Mouse (Mus musculus) thymus, postnatal 10 days (tissue): ENCODE measurements around the gene Slc8a3.
"Not testable (repeated sequence)": the region's sequence is repeated elsewhere in the genome, so short reads cannot be mapped to it uniquely, and the experiment has no call there.

Source experiments
- DNase-seq, 2 experiments: peaks; one replicate each; pipeline ENCODE4 v3.0.0; 2021; ENCODE audit warnings: low spot score in 2 of 2

The Slc8a3 gene

GRCm38 (mm10) chr12:81332875-81333421 is at the start of gene Slc8a3:
Slc8a3 (minus strand) TSS chr12:81333180.
- no peak for DNase-seq

- not testable (repeated sequence) for DNase-seq
Measured at GRCm38 (mm10) chr12:81379364-81379763, 46.4 kb upstream of the Slc8a3 start, which contains the start of gene Gm4787. Gm4787 (minus strand) TSS chr12:81379464.

GRCm38 (mm10) chr12:81333841-81334240 is 861 bp upstream of the Slc8a3 start:
- DNase-seq, result no peak

- no peak for DNase-seq
Measured at GRCm38 (mm10) chr12:81331937-81332874, 774 bp downstream of the Slc8a3 start.

GRCm38 (mm10) chr12:81331046-81331638 is 1.8 kb downstream of the Slc8a3 start:
- DNase-seq, result no peak

GRCm38 (mm10) chr12:81324991-81325390 is 8.0 kb downstream of the Slc8a3 start:
- DNase-seq, result no peak

- DNase-seq, result no peak
Measured at GRCm38 (mm10) chr12:81324116-81324515, 8.9 kb downstream of the Slc8a3 start.

GRCm38 (mm10) chr12:81321021-81321420 is 12.0 kb downstream of the Slc8a3 start:
- peak; percentile 4 to 5 for DNase-seq

- no peak for DNase-seq
Measured at GRCm38 (mm10) chr12:81317811-81318210, 15.2 kb downstream of the Slc8a3 start.

- no peak for DNase-seq
Measured at GRCm38 (mm10) chr12:81315953-81316352, 17.0 kb downstream of the Slc8a3 start.

GRCm38 (mm10) chr12:81303626-81304025 is 29.4 kb downstream of the Slc8a3 start:
- no peak for DNase-seq

GRCm38 (mm10) chr12:81294613-81295012 is 38.4 kb downstream of the Slc8a3 start:
- DNase-seq, result no peak

- no peak for DNase-seq
Measured at GRCm38 (mm10) chr12:81278031-81278430, 54.9 kb downstream of the Slc8a3 start.

- DNase-seq, result no peak
Measured at GRCm38 (mm10) chr12:81274616-81275015, 58.4 kb downstream of the Slc8a3 start.

GRCm38 (mm10) chr12:81273333-81273732 is 59.6 kb downstream of the Slc8a3 start:
- no peak for DNase-seq

- DNase-seq, result no peak
Measured at GRCm38 (mm10) chr12:81269246-81269645, 63.7 kb downstream of the Slc8a3 start.

GRCm38 (mm10) chr12:81262821-81263220 is 70.2 kb downstream of the Slc8a3 start:
- DNase-seq, result no peak

- DNase-seq, result no peak
Measured at GRCm38 (mm10) chr12:81258215-81258614, 74.8 kb downstream of the Slc8a3 start.

GRCm38 (mm10) chr12:81245411-81245810 is 87.6 kb downstream of the Slc8a3 start:
- DNase-seq, result no peak

GRCm38 (mm10) chr12:81244954-81245353 is 88.0 kb downstream of the Slc8a3 start:
- no peak for DNase-seq

GRCm38 (mm10) chr12:81244492-81244891 is 88.5 kb downstream of the Slc8a3 start:
- DNase-seq, result no peak

- no peak for DNase-seq
Measured at GRCm38 (mm10) chr12:81241676-81242075, 91.3 kb downstream of the Slc8a3 start.

- DNase-seq, result no peak
Measured at GRCm38 (mm10) chr12:81241096-81241495, 91.9 kb downstream of the Slc8a3 start.
